Mouse (Mus musculus) intestine, embryonic 15.5 days (tissue): ENCODE data around the gene Tpmt. TPM values are rescaled to one million over a fixed set of nuclear protein-coding genes. Genes with fewer than 3 reads are reported as not detected.
A peak's percentile ranks its signal among the peaks of the same experiment; 100 is the strongest.

Experiments used
- ATAC-seq: fragments of 200-750 bp; cut with Nextera tagmentation; 2 replicates; pipeline ENCODE4 v1.8.0; 2017; ENCODE audit warnings: moderate TSS enrichment, moderate library complexity
- H3K27ac ChIP-seq: fragments of 300-500 bp; sonication (generic); 2 replicates; pipeline ENCODE4 v1.5.1; 2015; ENCODE audit warnings: mild to moderate bottlenecking, inconsistent platforms
- H3K27me3 ChIP-seq: fragments of 300-500 bp; sonication (generic); replicated peaks from 2 replicates; pipeline ENCODE4 v1.6.1; 2015; ENCODE audit warnings: inconsistent platforms
- H3K36me3 ChIP-seq: fragments of 300-500 bp; sonication (generic); 2 replicates; pipeline ENCODE4 v1.6.1; 2015; ENCODE audit warnings: inconsistent platforms
- H3K4me1 ChIP-seq: fragments of 300-500 bp; sonication (generic); replicated peaks from 2 replicates; pipeline ENCODE4 v1.6.1; 2015; ENCODE audit warnings: inconsistent platforms
- H3K4me2 ChIP-seq: fragments of 300-500 bp; sonication (generic); replicated peaks from 2 replicates; pipeline ENCODE4 v1.6.1; 2015; ENCODE audit warnings: mild to moderate bottlenecking, inconsistent platforms
- H3K4me3 ChIP-seq: fragments of 300-500 bp; sonication (generic); replicated peaks from 2 replicates; pipeline ENCODE4 v1.5.1; 2015; ENCODE audit warnings: inconsistent platforms
- H3K9ac ChIP-seq: fragments of 300-500 bp; sonication (generic); 2 replicates; pipeline ENCODE4 v1.6.1; 2015; ENCODE audit warnings: inconsistent platforms
- H3K9me3 ChIP-seq: fragments of 300-500 bp; sonication (generic); 2 replicates; pipeline ENCODE4 v1.6.1; 2016; ENCODE audit warnings: inconsistent platforms
- WGBS: fragments of 180-500 bp; shearing (Covaris S2); methylation state at CpG from one replicate; pipeline ENCODE4 v1.1.7; 2015; 5-methylcytosine and 5-hydroxymethylcytosine counted together
- polyA plus RNA-seq: library from polyadenylated mRNA; unstranded; fragments of >200 nt; fragmentation: Nextera tagmentation; extraction: Ambion mirVana; gene quantifications from 2 replicates; pipeline ENCODE4 v1.2.1, GENCODE M21; 2015

Tpmt gene
- polyA plus RNA-seq, result 24.1 and 24.2 TPM in 2 replicates

- Histone ChIP-seq H3K9ac (peak within 1 kb of the TSS; percentile 75), H3K27me3 (no peaks in the 10 kb centered on the region), H3K4me2 (peak within 1 kb of the TSS; percentile 99), H3K36me3 (0 out of 2 replicates have a peak, but pooled peaks cover 5% of the 10 kb centered on the region), H3K4me3 (peak within 1 kb of the TSS; percentile 90), H3K4me1 (peaks cover 8% of the 10 kb centered on the region; the same call in 1 of the 2 replicates), H3K9me3 (no peaks in the 10 kb centered on the region), H3K27ac (peak within 1 kb of the TSS; percentile 68)
- no peak for ATAC-seq
- 17% methylated on average over 10 of the region's 10 CpGs for WGBS
These were observed at the start of gene Tpmt for GRCm38 (mm10) chr13:47044617-47044947. Tpmt (minus strand) TSS chr13:47044737.

GRCm38 (mm10) chr13:47093791-47094190 is 49.3 kb upstream of the Tpmt start:
- H3K27me3 ChIP-seq, result no peaks in the 10 kb centered on the region
- no peak for ATAC-seq

GRCm38 (mm10) chr13:47089271-47089670 is 44.7 kb upstream of the Tpmt start:
- Histone ChIP-seq H3K4me1 (no peaks in the 10 kb centered on the region), H3K4me3 (no peak overlapping the region), H3K9ac (no peak overlapping the region), H3K27ac (no peak overlapping the region), H3K27me3 (no peaks in the 10 kb centered on the region), H3K36me3 (0 out of 2 replicates have a peak, but pooled peaks cover 4% of the 10 kb centered on the region), H3K9me3 (no peaks in the 10 kb centered on the region), H3K4me2 (no peak overlapping the region)
- WGBS, result 77% methylated on average over 2 of the region's 2 CpGs
- no peak for ATAC-seq

More at GRCm38 (mm10) chr13:47093791-47094190, 49.3 kb upstream of the Tpmt start:
- H3K27ac ChIP-seq, result no peak overlapping the region
- WGBS, result 93% methylated on average over 2 of the region's 2 CpGs
- no peaks in the 10 kb centered on the region for H3K9me3 ChIP-seq
- no peaks in the 10 kb centered on the region for H3K4me1 ChIP-seq
- no peak overlapping the region for H3K9ac ChIP-seq
- H3K4me2 ChIP-seq, result no peak overlapping the region
- peaks cover 8% of the 10 kb centered on the region; the same call in 1 of the 2 replicates for H3K36me3 ChIP-seq
- no peak overlapping the region for H3K4me3 ChIP-seq

- Histone ChIP-seq H3K4me3 (no peak overlapping the region), H3K4me1 (no peaks in the 10 kb centered on the region), H3K36me3 (0 out of 2 replicates have a peak, but pooled peaks cover 4% of the 10 kb centered on the region), H3K9me3 (no peaks in the 10 kb centered on the region), H3K4me2 (no peak overlapping the region), H3K27ac (no peak overlapping the region), H3K27me3 (no peaks in the 10 kb centered on the region), H3K9ac (no peak overlapping the region)
- WGBS, result 85% methylated on average over 1 of the region's 1 CpGs
- ATAC-seq, result no peak
These were observed 43.9 kb upstream of the Tpmt start for GRCm38 (mm10) chr13:47088433-47088832.

GRCm38 (mm10) chr13:47080905-47081505 is 36.5 kb upstream of the Tpmt start:
- Histone ChIP-seq H3K27me3 (no peaks in the 10 kb centered on the region), H3K9me3 (no peaks in the 10 kb centered on the region), H3K4me3 (no peak overlapping the region), H3K4me1 (no peaks in the 10 kb centered on the region), H3K27ac (no peak overlapping the region), H3K36me3 (peaks cover 4% of the 10 kb centered on the region; the same call in 1 of the 2 replicates), H3K4me2 (no peak overlapping the region), H3K9ac (no peak overlapping the region)
- ATAC-seq, result no peak
- WGBS, result 91% methylated on average over 4 of the region's 4 CpGs

- no peak overlapping the region for H3K9ac ChIP-seq
- H3K27ac ChIP-seq, result no peak overlapping the region
- H3K36me3 ChIP-seq, result peaks cover 4% of the 10 kb centered on the region; the same call in 1 of the 2 replicates
- H3K27me3 ChIP-seq, result no peaks in the 10 kb centered on the region
- H3K9me3 ChIP-seq, result no peaks in the 10 kb centered on the region
- no peak overlapping the region for H3K4me2 ChIP-seq
- H3K4me1 ChIP-seq, result no peaks in the 10 kb centered on the region
- no peak for ATAC-seq
- WGBS, result 69% methylated on average over 5 of the region's 5 CpGs
- no peak overlapping the region for H3K4me3 ChIP-seq
These were observed 34.3 kb upstream of the Tpmt start for GRCm38 (mm10) chr13:47078799-47079198.

- H3K4me1 ChIP-seq, result no peaks in the 10 kb centered on the region
- ATAC-seq, result no peak
- H3K4me3 ChIP-seq, result no peak overlapping the region
- peaks cover 4% of the 10 kb centered on the region; the same call in 1 of the 2 replicates for H3K36me3 ChIP-seq
- no peak overlapping the region for H3K9ac ChIP-seq
- no peak overlapping the region for H3K27ac ChIP-seq
- no peaks in the 10 kb centered on the region for H3K27me3 ChIP-seq
- H3K9me3 ChIP-seq, result no peaks in the 10 kb centered on the region
- H3K4me2 ChIP-seq, result no peak overlapping the region
These were observed 32.8 kb upstream of the Tpmt start for GRCm38 (mm10) chr13:47077367-47077766.

GRCm38 (mm10) chr13:47076156-47076555 is 31.6 kb upstream of the Tpmt start:
- no peak overlapping the region for H3K27ac ChIP-seq
- H3K9ac ChIP-seq, result no peak overlapping the region
- H3K4me3 ChIP-seq, result no peak overlapping the region
- 79% methylated on average over 5 of the region's 5 CpGs for WGBS
- no peaks in the 10 kb centered on the region for H3K27me3 ChIP-seq
- no peak overlapping the region for H3K4me2 ChIP-seq
- peaks cover 6% of the 10 kb centered on the region; the same call in 1 of the 2 replicates for H3K36me3 ChIP-seq
- ATAC-seq, result no peak
- H3K9me3 ChIP-seq, result no peaks in the 10 kb centered on the region
- no peaks in the 10 kb centered on the region for H3K4me1 ChIP-seq

- WGBS, result 89% methylated on average over 5 of the region's 5 CpGs
- ATAC-seq, result no peak
- no peak overlapping the region for H3K9ac ChIP-seq
These were observed 27.9 kb upstream of the Tpmt start for GRCm38 (mm10) chr13:47072484-47072883.

GRCm38 (mm10) chr13:47071871-47072270 is 27.3 kb upstream of the Tpmt start:
- Histone ChIP-seq H3K4me3 (no peak overlapping the region), H3K36me3 (0 out of 2 replicates have a peak, but pooled peaks cover 3% of the 10 kb centered on the region), H3K4me2 (no peak overlapping the region), H3K9ac (no peak overlapping the region), H3K27ac (no peak overlapping the region), H3K4me1 (no peaks in the 10 kb centered on the region), H3K27me3 (no peaks in the 10 kb centered on the region), H3K9me3 (no peaks in the 10 kb centered on the region)
- 91% methylated on average over 13 of the region's 13 CpGs for WGBS
- no peak for ATAC-seq

More at GRCm38 (mm10) chr13:47072484-47072883, 27.9 kb upstream of the Tpmt start:
- Histone ChIP-seq H3K27ac (no peak overlapping the region), H3K4me3 (no peak overlapping the region), H3K36me3 (0 out of 2 replicates have a peak, but pooled peaks cover 3% of the 10 kb centered on the region), H3K4me2 (no peak overlapping the region), H3K4me1 (no peaks in the 10 kb centered on the region), H3K9me3 (no peaks in the 10 kb centered on the region), H3K27me3 (no peaks in the 10 kb centered on the region)

- H3K9me3 ChIP-seq, result no peaks in the 10 kb centered on the region
- H3K9ac ChIP-seq, result no peak overlapping the region
- H3K27ac ChIP-seq, result no peak overlapping the region
- H3K4me2 ChIP-seq, result no peak overlapping the region
- no peaks in the 10 kb centered on the region for H3K4me1 ChIP-seq
- 77% methylated on average over 15 of the region's 15 CpGs for WGBS
- no peak for ATAC-seq
- no peak overlapping the region for H3K4me3 ChIP-seq
- no peaks in the 10 kb centered on the region for H3K27me3 ChIP-seq
- 0 out of 2 replicates have a peak, but pooled peaks cover 3% of the 10 kb centered on the region for H3K36me3 ChIP-seq
These were observed 26.0 kb upstream of the Tpmt start for GRCm38 (mm10) chr13:47070329-47071080.

- H3K4me3 ChIP-seq, result no peak overlapping the region
- no peak overlapping the region for H3K9ac ChIP-seq
- H3K4me1 ChIP-seq, result no peaks in the 10 kb centered on the region
- H3K27me3 ChIP-seq, result no peaks in the 10 kb centered on the region
- H3K36me3 ChIP-seq, result peaks cover 11% of the 10 kb centered on the region; the same call in 1 of the 2 replicates
- no peak overlapping the region for H3K27ac ChIP-seq
- H3K4me2 ChIP-seq, result no peak overlapping the region
- no peaks in the 10 kb centered on the region for H3K9me3 ChIP-seq
- WGBS, result 88% methylated on average over 6 of the region's 6 CpGs
- no peak for ATAC-seq
These were observed 22.5 kb upstream of the Tpmt start for GRCm38 (mm10) chr13:47067001-47067400.
